In genomic region chr5:76483811-76484210, GRCm38 (mm10) we compare ENCODE assay signal across 23 mouse cellular contexts. TPM values are rescaled to one million over a fixed set of nuclear protein-coding genes. Genes with fewer than 3 reads are reported as not detected.
A peak's percentile ranks its signal among the peaks of the same experiment; 100 is the strongest.
DNase-seq lines count a peak whose midpoint lies in the region; ATAC-seq lines count a peak whose summit lies in the region.
"Had no signal": no experiment of that assay in that cellular context is flagged by ENCODE, and none has a peak within 500 bp of the region (broad histone marks: within the 10 kb centered on the region; RNA-seq: fewer than 3 reads in every experiment).

TSS of gene Gm7271 (plus strand) at chr5:76484040.

- H3K27ac ChIP-seq in heart, embryonic 12.5 days (ENCODE audit: poor library complexity, severe bottlenecking) = no peak within 1 kb of the TSS
- H3K27ac ChIP-seq in neural tube, embryonic 11.5 days (ENCODE audit: low read depth, low read length) = no peak within 1 kb of the TSS
- H3K27ac ChIP-seq in embryonic facial prominence, embryonic 10.5 days (replicated peaks) = no peak within 1 kb of the TSS
- H3K27ac ChIP-seq: embryonic facial prominence, embryonic 15.5 days; forebrain, embryonic 15.5 days; heart, embryonic 10.5 days; heart, embryonic 15.5 days; hindbrain, postnatal 0 days had no signal

- H3K27me3 ChIP-seq in heart, embryonic 12.5 days (replicated peaks) = peaks cover 35% of the 10 kb centered on the region
- no peaks in the 10 kb centered on the region for H3K27me3 ChIP-seq in neural tube, embryonic 11.5 days (ENCODE audit: control insufficient read depth, insufficient read depth, low read length)
- H3K27me3 ChIP-seq in embryonic facial prominence, embryonic 10.5 days (replicated peaks; ENCODE audit: low read depth, poor library complexity, severe bottlenecking) = no peaks in the 10 kb centered on the region
- H3K27me3 ChIP-seq: embryonic facial prominence, embryonic 15.5 days; forebrain, embryonic 15.5 days had no signal

- no peak within 1 kb of the TSS for H3K4me2 ChIP-seq in heart, embryonic 12.5 days
- H3K4me2 ChIP-seq in neural tube, embryonic 11.5 days (ENCODE audit: low read depth) = no peak within 1 kb of the TSS
- H3K4me2 ChIP-seq: embryonic facial prominence, embryonic 15.5 days; forebrain, embryonic 15.5 days; heart, embryonic 15.5 days had no signal

- ATAC-seq in heart, embryonic 12.5 days (ENCODE audit: insufficient number of reproducible peaks, low FRiP score) = no peak
- no peak for ATAC-seq in neural tube, embryonic 11.5 days (ENCODE audit: insufficient read depth, low FRiP score, low TSS enrichment)
- ATAC-seq: forebrain, embryonic 15.5 days; hindbrain, postnatal 0 days had no signal

- no peak within 1 kb of the TSS for H3K4me3 ChIP-seq in heart, embryonic 12.5 days
- no peak within 1 kb of the TSS for H3K4me3 ChIP-seq in neural tube, embryonic 11.5 days (ENCODE audit: low read depth, low read length)
- H3K4me3 ChIP-seq in embryonic facial prominence, embryonic 10.5 days = no peak within 1 kb of the TSS
- H3K4me3 ChIP-seq: embryonic facial prominence, embryonic 15.5 days; forebrain, embryonic 15.5 days; heart, embryonic 10.5 days; heart, embryonic 15.5 days had no signal

- WGBS in heart, embryonic 12.5 days = 54% methylated on average over 5 of the region's 5 CpGs
- 48% methylated on average over 5 of the region's 5 CpGs for WGBS in neural tube, embryonic 11.5 days
- 37% methylated on average over 5 of the region's 5 CpGs for WGBS in embryonic facial prominence, embryonic 10.5 days

- H3K36me3 ChIP-seq in heart, embryonic 12.5 days = no peaks in the 10 kb centered on the region
- no peaks in the 10 kb centered on the region for H3K36me3 ChIP-seq in neural tube, embryonic 11.5 days (ENCODE audit: control insufficient read depth, insufficient read depth, low read length)
- H3K36me3 ChIP-seq in embryonic facial prominence, embryonic 10.5 days (replicated peaks) = no peaks in the 10 kb centered on the region
- H3K36me3 ChIP-seq: embryonic facial prominence, embryonic 15.5 days; forebrain, embryonic 15.5 days; heart, embryonic 10.5 days; heart, embryonic 15.5 days had no signal

- no peak within 1 kb of the TSS for H3K9ac ChIP-seq in heart, embryonic 12.5 days
- H3K9ac ChIP-seq in neural tube, embryonic 11.5 days (ENCODE audit: low read length) = no peak within 1 kb of the TSS
- H3K9ac ChIP-seq: embryonic facial prominence, embryonic 15.5 days; forebrain, embryonic 15.5 days; heart, embryonic 15.5 days had no signal

- H3K4me1 ChIP-seq in heart, embryonic 12.5 days (replicated peaks) = 0 out of 2 replicates have a peak, but pooled peaks cover 4% of the 10 kb centered on the region
- H3K4me1 ChIP-seq in neural tube, embryonic 11.5 days (ENCODE audit: control insufficient read depth, insufficient read depth, low read length) = no peaks in the 10 kb centered on the region
- peaks cover 10% of the 10 kb centered on the region for H3K4me1 ChIP-seq in embryonic facial prominence, embryonic 10.5 days
- H3K4me1 ChIP-seq: embryonic facial prominence, embryonic 15.5 days; forebrain, embryonic 15.5 days; heart, embryonic 10.5 days; heart, embryonic 15.5 days had no signal

- peak; percentile 53 for DNase-seq in heart, adult 11 months
- DNase-seq in neural tube, embryonic 11.5 days (ENCODE audit: low spot score) = peak; percentile 11
- no peak for DNase-seq in neural tube, embryonic 10.5 days (ENCODE audit: extremely low spot score, low spot score)
- peak; percentile 28 for DNase-seq in embryonic facial prominence, embryonic 10.5 days (ENCODE audit: low spot score)
- peak; percentile 54 for DNase-seq in retina, postnatal 1 day
- DNase-seq in cerebellum, postnatal 25 days = no peak
- no peak for DNase-seq in urinary bladder, adult 18-20 months (ENCODE audit: low spot score in 2 of 2)
- DNase-seq: adrenal gland, postnatal 14 days; cerebellum, adult 11-12 months; cerebellum, adult 9-10 months; cerebellum, postnatal 36 days; gastrocnemius, postnatal 36 days; heart, adult 18-20 months; heart, postnatal 14 days had no signal

- H3K9me3 ChIP-seq in heart, embryonic 12.5 days (replicated peaks) = no peaks in the 10 kb centered on the region
- no peaks in the 10 kb centered on the region for H3K9me3 ChIP-seq in neural tube, embryonic 11.5 days (ENCODE audit: control insufficient read depth, low read length)
- no peaks in the 10 kb centered on the region for H3K9me3 ChIP-seq in embryonic facial prominence, embryonic 10.5 days
- H3K9me3 ChIP-seq: embryonic facial prominence, embryonic 15.5 days; forebrain, embryonic 15.5 days; heart, embryonic 10.5 days; heart, embryonic 15.5 days had no signal

RNA-seq across cellular contexts. Expression of gene Gm7271, which starts in this region (rescaled TPM):
- not detected in 2 replicates for polyA plus RNA-seq in heart, embryonic 12.5 days (2016; fragmentation: Nextera tagmentation; extraction: Ambion mirVana)
- 6.3 and 9.4 TPM in 2 replicates for polyA plus RNA-seq in neural tube, embryonic 11.5 days (2014; fragmentation: Nextera tagmentation; extraction: Ambion mirVana)
- polyA plus RNA-seq in embryonic facial prominence, embryonic 10.5 days (2016; fragmentation: Nextera tagmentation; extraction: Ambion mirVana) = 7.2 and 8.6 TPM in 2 replicates
- polyA plus RNA-seq: C2C12; embryonic facial prominence, embryonic 15.5 days; forebrain, embryonic 11.5 days; forebrain, embryonic 15.5 days; heart, embryonic 10.5 days; heart, embryonic 15.5 days; intestine, embryonic 14.5 days had no signal

Comparison
In these comparisons a context has a peak if more than half of its experiments do, and no peak if none do; other contexts are left out.
1. DNase-seq: peak in heart, adult 11 months (single experiment), neural tube, embryonic 11.5 days (single experiment), embryonic facial prominence, embryonic 10.5 days (single experiment) and retina, postnatal 1 day (single experiment); none in neural tube, embryonic 10.5 days (single experiment), cerebellum, postnatal 25 days (0 of 2) and urinary bladder, adult 18-20 months (0 of 2).